Mouse (Mus musculus) heart, adult 9 months (tissue): ENCODE results near the gene Nkain4.

Experiments
- DNase-seq, 2 experiments: peaks; one replicate each; pipeline ENCODE4 v3.0.0; 2022; ENCODE audit warnings: low spot score in 2 of 2

Nkain4 gene

GRCm38 (mm10) chr2:180952731-180953171, 1.7 kb downstream of the Nkain4 start:
- no peak for DNase-seq

DNA sequence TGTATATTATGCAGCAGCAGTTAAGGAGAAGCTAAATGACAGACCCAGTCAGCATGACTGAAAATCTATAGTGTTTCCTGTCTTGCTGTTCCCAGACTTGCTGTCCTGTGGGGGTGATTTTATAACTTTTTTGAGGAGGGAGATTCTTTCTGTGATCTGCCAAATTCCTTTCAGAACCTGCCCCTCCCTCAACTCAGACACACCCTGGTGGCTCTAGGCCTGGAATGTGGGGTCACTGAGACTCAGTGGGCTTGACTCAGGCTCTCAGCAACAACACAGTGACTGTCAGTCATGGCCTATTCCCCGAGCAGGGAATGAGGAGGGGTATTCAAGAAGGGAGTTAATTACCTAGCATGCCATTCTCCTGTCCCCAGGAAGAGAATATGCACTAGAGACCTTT, 4.6 kb downstream of the Nkain4 start:
- no peak for DNase-seq

DNA sequence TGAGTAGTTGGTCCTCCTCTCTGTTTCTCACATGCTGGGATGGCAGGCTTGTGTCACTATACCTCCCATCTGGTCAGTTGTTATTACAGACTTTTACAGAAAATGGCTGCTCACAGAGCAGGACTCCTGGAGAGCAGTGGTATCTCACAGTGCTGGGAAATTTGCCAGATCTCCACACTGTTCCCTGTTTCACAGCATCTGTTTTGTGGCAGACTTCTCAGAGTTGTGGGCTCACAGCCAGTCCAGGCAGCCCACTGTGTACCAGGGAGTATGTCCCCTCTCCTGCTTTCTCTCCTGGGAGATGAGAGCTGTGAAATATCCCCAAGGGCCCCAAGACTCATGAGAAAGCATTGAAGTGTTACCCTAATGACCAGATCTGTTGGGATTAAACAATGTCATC, 12.6 kb downstream of the Nkain4 start:
- no peak for DNase-seq

GRCm38 (mm10) chr2:180940187-180940586, 14.3 kb downstream of the Nkain4 start:
- no peak for DNase-seq

- DNase-seq: no peak
Observed at GRCm38 (mm10) chr2:180932418-180932817, 22.1 kb downstream of the Nkain4 start.

- no peak for DNase-seq
Observed at GRCm38 (mm10) chr2:180928723-180929122, 25.8 kb downstream of the Nkain4 start, which contains the start of gene Birc7. Birc7 (plus strand) TSS chr2:180929023.

DNA sequence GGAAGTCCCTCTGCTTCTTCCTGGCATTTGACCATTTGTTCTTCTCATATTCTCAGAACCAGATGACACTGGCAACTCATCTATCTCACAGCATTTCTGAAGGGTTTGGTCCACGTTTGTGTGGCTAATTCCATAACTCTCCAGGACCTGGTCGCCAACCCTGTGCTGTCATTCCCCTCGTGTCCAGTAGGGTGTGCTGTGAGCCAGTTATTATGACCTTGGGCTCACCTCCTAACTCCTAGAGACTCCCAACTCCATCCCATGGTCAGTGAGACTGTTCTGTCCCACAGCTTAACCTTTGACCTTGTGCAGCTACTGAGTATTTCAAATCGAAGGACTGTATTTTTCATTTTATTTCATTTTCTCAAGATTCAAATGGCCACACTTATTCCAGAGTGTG, 29.3 kb downstream of the Nkain4 start:
- DNase-seq: peak; percentile 51 to 66

- DNase-seq: no peak
Observed at GRCm38 (mm10) chr2:180922739-180923138, 31.8 kb downstream of the Nkain4 start.

DNA sequence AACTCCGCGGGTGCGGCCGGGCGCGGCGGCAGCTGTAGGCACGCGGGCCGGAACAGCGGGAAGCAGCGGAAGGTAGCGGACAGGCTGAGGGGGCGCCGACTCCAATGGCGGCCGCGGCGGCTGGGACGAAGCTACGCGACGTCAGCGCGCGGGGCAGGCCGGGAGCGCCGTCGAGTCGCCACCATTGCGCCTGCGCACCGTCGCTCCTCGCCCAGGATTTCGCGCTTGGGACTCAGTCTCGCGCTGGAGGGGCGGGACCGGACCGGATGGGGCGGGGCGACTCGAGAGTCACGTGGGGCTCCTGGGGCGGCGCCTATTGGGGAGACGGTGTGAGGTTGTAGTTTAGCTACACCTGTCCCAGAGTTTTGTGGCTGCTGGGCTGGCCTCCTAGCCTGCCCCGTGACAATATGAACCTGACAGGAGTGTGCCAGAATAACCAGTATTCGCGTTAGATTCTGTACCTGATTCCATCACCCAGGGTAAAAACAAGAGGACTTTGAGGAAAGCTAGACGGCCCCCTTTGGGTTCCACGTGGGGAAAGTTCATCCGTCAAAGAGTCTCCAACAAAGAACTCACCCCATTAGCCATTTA, 33.6 kb downstream of the Nkain4 start, which contains the start of gene Ythdf1:
Gene Ythdf1, minus strand, starts transcription at position 140 of the 591 bp plus-strand sequence.
- peak; percentile 94 to 96 for DNase-seq

DNA sequence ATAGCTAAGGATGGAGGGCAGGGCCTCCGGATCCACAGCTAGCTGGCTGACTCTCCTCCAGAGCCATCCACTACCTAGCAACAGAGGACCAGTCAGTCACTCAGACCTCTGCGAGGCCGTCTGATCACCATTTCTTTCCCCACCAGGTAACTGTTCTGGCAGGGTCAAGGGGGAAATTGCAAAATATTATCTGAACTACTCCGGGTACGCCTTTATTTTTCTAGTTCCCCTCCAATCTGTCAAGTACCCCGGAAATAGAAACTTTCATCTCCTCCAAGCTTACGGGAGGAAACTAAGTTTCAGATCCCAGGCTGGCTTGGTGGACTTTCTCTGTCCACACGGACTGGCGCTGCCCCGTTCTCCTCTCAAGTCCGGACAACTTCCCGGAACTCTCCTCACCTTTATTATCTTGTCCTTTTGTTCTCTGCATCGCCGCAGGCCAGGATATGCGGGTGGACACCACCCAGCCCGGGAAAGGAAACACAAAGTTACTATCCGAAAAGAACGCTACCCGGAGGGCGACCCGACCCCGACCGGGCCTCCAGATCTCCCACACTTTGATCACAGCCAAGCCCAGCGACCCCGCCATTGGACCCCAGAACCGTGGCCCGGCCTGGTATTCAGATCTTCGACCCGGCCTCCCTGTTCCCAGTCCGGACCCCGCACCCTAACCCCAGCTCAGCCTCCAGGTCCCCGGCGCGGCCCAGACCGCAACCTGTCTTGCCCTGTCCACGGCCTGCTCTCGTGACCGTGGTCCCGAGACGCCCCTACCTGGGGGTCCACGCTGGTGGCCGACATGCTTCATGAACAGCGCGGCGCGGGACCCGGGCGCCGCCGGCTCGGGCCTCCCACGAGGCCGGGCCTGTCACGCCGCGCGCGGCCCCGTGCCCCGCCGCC, 34.3 kb downstream of the Nkain4 start:
- DNase-seq: no peak

- DNase-seq: no peak
Observed at GRCm38 (mm10) chr2:180915886-180916433, 38.5 kb downstream of the Nkain4 start.

DNA sequence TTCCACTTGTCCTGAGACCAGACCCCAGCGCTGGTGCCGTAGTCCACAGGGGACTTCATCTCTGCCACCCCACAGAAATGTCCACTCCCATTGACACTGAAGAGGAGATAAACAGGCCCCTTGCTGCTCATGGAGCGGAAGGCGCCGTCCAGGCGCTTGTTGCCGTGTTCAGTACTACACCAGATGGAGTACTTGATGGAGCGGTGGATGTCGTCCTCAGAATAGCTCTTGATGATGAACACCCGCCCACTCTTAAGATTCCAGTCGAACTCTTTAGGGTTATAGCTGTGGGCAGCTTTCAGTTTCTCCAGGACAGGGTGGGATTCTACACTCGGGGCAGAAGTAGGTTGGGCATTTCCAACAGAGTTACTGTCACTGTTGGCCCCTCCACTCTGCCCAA, 43.6 kb downstream of the Nkain4 start:
- DNase-seq: no peak

- DNase-seq: no peak
Observed at GRCm38 (mm10) chr2:180905556-180906221, 48.8 kb downstream of the Nkain4 start.

DNA sequence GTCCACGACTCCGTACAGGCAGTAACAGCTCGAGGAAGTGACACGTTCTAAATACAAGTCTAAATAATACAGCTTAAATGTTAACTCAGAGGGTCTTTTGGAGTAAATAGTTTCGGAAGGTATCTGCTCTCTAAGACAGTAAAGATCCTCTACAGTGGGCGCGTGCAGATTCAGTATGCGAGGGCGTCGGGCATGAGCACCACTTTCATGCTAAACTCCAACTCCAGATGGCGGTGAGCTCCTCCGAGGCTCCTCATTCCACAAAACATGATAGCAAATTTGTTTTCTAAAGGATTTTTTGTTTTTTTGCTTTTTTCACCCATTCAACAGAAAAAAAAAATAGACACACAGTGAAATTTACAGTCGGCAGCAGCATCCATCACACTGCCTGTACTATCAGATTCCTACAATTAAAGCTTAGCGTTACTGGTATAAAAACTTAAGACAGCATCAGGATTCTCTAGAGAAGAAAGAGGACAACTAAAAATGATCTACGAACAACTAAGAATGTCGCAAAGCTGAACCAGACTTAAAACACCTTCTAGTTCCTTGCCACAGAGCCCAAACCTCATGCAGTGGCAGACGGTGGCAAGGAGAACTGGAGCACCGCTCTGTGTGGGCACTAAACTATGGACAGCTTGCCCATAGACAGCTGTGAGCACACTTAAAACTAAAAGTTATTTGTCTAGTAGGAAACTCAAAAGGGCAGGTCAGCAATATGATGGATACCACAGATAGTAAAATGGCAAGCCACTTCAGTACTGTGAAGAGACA, 49.9 kb downstream of the Nkain4 start:
- no peak for DNase-seq

GRCm38 (mm10) chr2:180902086-180902485, 52.4 kb downstream of the Nkain4 start:
- DNase-seq: no peak

DNA sequence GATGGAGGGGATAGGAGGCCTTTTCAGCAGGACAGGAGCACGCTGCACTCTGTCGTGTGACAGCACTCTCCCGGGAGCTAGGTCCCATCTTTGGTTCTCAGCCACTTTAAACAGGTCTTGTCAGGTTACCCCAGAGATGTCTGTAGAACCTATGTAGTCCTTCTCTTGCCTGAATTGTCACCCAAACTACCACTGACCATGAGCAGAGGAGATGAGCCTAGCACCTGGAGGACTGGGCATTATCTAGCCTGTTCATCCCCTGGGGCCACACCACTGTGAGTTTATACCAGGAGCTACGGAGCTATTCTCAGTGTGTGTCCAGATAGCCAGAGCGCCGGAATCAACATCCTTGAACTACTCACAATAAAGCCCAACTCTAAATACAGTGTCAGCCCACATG, 56.6 kb downstream of the Nkain4 start:
- DNase-seq: no peak

- DNase-seq: no peak
Observed at GRCm38 (mm10) chr2:180896819-180897625, 57.5 kb downstream of the Nkain4 start.

- no peak for DNase-seq
Observed at GRCm38 (mm10) chr2:180895837-180896525, 58.5 kb downstream of the Nkain4 start.

GRCm38 (mm10) chr2:180895321-180895720, 59.2 kb downstream of the Nkain4 start:
- DNase-seq: no peak

DNA sequence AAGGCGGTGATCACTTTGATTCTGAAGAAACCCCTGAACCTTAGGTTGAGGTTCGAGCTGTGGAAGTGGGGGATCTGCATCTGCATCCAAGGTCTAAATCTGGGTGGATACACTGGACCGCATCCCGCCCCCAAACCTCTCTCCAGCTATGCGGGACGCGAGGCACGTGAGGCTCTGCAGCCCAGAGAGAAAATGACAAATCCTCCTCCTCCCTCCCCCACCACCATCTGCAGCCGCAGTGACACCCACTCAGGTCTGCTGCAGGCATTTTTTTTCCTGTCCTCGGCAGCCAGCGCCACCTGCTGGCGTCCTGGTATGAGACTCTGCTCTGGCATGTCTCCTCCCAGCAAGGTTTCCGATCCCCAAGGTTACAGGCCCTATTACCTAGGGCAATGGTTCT, 59.8 kb downstream of the Nkain4 start:
- DNase-seq: peak in 1 of 2 experiments; percentile 22
